Mouse (Mus musculus) liver, embryonic 15.5 days (tissue): ENCODE results near the gene Slc12a9. TPM values are rescaled to one million over a fixed set of nuclear protein-coding genes. Genes with fewer than 3 reads are reported as not detected.

ENCODE experiments used
- ATAC-seq: fragments of 200-750 bp; cut with Nextera tagmentation; 2 replicates; pipeline ENCODE4 v1.8.0; 2017; ENCODE audit warnings: moderate number of reproducible peaks, mild to moderate bottlenecking, moderate library complexity; ENCODE audit not compliant: insufficient read depth
- H3K27ac ChIP-seq: fragments of 300-500 bp; sonication (generic); replicated peaks from 2 replicates; pipeline ENCODE4 v1.5.1; 2015; ENCODE audit warnings: mild to moderate bottlenecking, inconsistent platforms
- H3K27me3 ChIP-seq: fragments of 300-500 bp; sonication (generic); 2 replicates; pipeline ENCODE4 v1.6.1; 2015; ENCODE audit warnings: mild to moderate bottlenecking, inconsistent platforms
- H3K36me3 ChIP-seq: fragments of 300-500 bp; sonication (generic); replicated peaks from 2 replicates; pipeline ENCODE4 v1.6.1; 2015; ENCODE audit warnings: moderate library complexity, mild to moderate bottlenecking, inconsistent platforms
- H3K4me1 ChIP-seq: fragments of 300-500 bp; sonication (generic); replicated peaks from 2 replicates; pipeline ENCODE4 v1.6.1; 2015; ENCODE audit warnings: inconsistent platforms
- H3K4me2 ChIP-seq: fragments of 300-500 bp; sonication (generic); 2 replicates; pipeline ENCODE4 v1.6.1; 2015; ENCODE audit warnings: moderate library complexity, mild to moderate bottlenecking, inconsistent platforms
- H3K4me3 ChIP-seq: fragments of 300-500 bp; sonication (generic); replicated peaks from 2 replicates; pipeline ENCODE4 v1.5.1; 2015; ENCODE audit warnings: mild to moderate bottlenecking, inconsistent platforms
- H3K9ac ChIP-seq: fragments of 300-500 bp; sonication (generic); 2 replicates; pipeline ENCODE4 v1.6.1; 2015; ENCODE audit warnings: moderate library complexity, mild to moderate bottlenecking, inconsistent platforms
- H3K9me3 ChIP-seq: fragments of 300-500 bp; sonication (generic); replicated peaks from 2 replicates; pipeline ENCODE4 v1.6.1; 2016; ENCODE audit warnings: inconsistent platforms
- WGBS: fragments of 180-500 bp; shearing (Covaris S2); methylation state at CpG from one replicate; pipeline ENCODE4 v1.1.7; 2015; ENCODE audit warnings: mixed read lengths; ENCODE audit not compliant: insufficient replicate concordance; 5-methylcytosine and 5-hydroxymethylcytosine counted together
- polyA plus RNA-seq: library from polyadenylated mRNA; unstranded; fragments of >200 nt; fragmentation: Nextera tagmentation; extraction: Ambion mirVana; gene quantifications from 2 replicates; pipeline ENCODE4 v1.2.1, GENCODE M21; 2015

Slc12a9 gene
- polyA plus RNA-seq, 1 experiment from 2014 or later = 3.2 TPM

GRCm38 (mm10) chr5:137334317-137334716, 920 bp upstream of the Slc12a9 start:
- ATAC-seq = no peak
- peak overlapping the region; percentile 79 for H3K4me2 ChIP-seq
- H3K9me3 ChIP-seq = no peaks in the 10 kb centered on the region
- H3K4me3 ChIP-seq = peak overlapping the region; percentile 59; the same call in 1 of the 2 replicates
- H3K27ac ChIP-seq = no peak overlapping the region
- H3K9ac ChIP-seq = no peak overlapping the region
- peaks cover 46% of the 10 kb centered on the region for H3K4me1 ChIP-seq
- no peaks in the 10 kb centered on the region for H3K36me3 ChIP-seq
- WGBS = 34% methylated on average over 10 of the region's 10 CpGs
- peaks cover 4% of the 10 kb centered on the region; the same call in 1 of the 2 replicates for H3K27me3 ChIP-seq

- Histone ChIP-seq H3K36me3 (no peaks in the 10 kb centered on the region), H3K4me2 (peak overlapping the region; percentile 79), H3K4me3 (peak overlapping the region; percentile 59), H3K9ac (peak overlapping the region; percentile 50), H3K9me3 (no peaks in the 10 kb centered on the region), H3K4me1 (peaks cover 34% of the 10 kb centered on the region), H3K27ac (peak overlapping the region; percentile 42), H3K27me3 (no peaks in the 10 kb centered on the region)
- 13% methylated on average over 15 of the region's 15 CpGs for WGBS
- no peak for ATAC-seq
Observed at GRCm38 (mm10) chr5:137332857-137333511, 413 bp downstream of the Slc12a9 start.

- no peaks in the 10 kb centered on the region for H3K36me3 ChIP-seq
- no peak overlapping the region for H3K4me3 ChIP-seq
- H3K27me3 ChIP-seq = no peaks in the 10 kb centered on the region
- no peak overlapping the region for H3K4me2 ChIP-seq
- no peak overlapping the region for H3K27ac ChIP-seq
- H3K9ac ChIP-seq = no peak overlapping the region
- no peaks in the 10 kb centered on the region for H3K9me3 ChIP-seq
- WGBS = 58% methylated on average over 7 of the region's 7 CpGs
- no peak for ATAC-seq
- H3K4me1 ChIP-seq = peaks cover 22% of the 10 kb centered on the region
Observed at GRCm38 (mm10) chr5:137330910-137331309, 2.5 kb downstream of the Slc12a9 start.

GRCm38 (mm10) chr5:137320996-137321395, 12.4 kb downstream of the Slc12a9 start:
- no peak for ATAC-seq
- Histone ChIP-seq H3K9me3 (no peaks in the 10 kb centered on the region), H3K27ac (no peak overlapping the region), H3K36me3 (peaks cover 9% of the 10 kb centered on the region; the same call in 1 of the 2 replicates), H3K4me2 (no peak overlapping the region), H3K4me3 (no peak overlapping the region), H3K9ac (no peak overlapping the region), H3K27me3 (0 out of 2 replicates have a peak, but pooled peaks cover 4% of the 10 kb centered on the region), H3K4me1 (peaks cover 13% of the 10 kb centered on the region)
- 55% methylated on average over 3 of the region's 3 CpGs for WGBS

GRCm38 (mm10) chr5:137318570-137318969, 14.8 kb downstream of the Slc12a9 start:
- 75% methylated on average over 1 of the region's 1 CpGs for WGBS
- no peak for ATAC-seq

DNA sequence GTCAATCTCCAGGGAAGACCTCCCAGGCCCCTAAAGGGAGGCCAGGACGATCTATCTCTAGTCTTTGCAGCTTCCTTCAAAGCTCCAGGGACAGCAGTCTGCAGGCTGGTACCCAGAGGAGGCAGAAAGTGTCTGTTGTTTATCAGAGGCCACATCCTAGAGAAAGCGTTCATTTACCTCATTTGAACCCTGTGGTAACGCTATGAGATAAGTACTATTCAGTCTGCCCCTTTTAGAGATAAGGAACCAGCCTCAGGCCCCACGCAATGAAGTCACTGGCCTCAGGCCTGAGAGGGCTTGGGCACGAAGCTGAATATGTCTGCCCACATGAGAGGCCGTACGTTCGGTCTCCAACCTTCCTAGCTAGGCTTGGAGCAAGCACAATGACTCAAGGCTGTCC, 16.0 kb downstream of the Slc12a9 start:
- H3K36me3 ChIP-seq = peaks cover 5% of the 10 kb centered on the region; the same call in 1 of the 2 replicates
- ATAC-seq = no peak
- no peak overlapping the region for H3K4me2 ChIP-seq
- no peak overlapping the region for H3K9ac ChIP-seq
- peaks cover 48% of the 10 kb centered on the region for H3K4me1 ChIP-seq
- H3K27me3 ChIP-seq = 0 out of 2 replicates have a peak, but pooled peaks cover 4% of the 10 kb centered on the region
- no peaks in the 10 kb centered on the region for H3K9me3 ChIP-seq
- no peak overlapping the region for H3K4me3 ChIP-seq
- no peak overlapping the region for H3K27ac ChIP-seq
- WGBS = 32% methylated on average over 8 of the region's 8 CpGs

More at GRCm38 (mm10) chr5:137318570-137318969, 14.8 kb downstream of the Slc12a9 start:
- H3K27me3 ChIP-seq = 0 out of 2 replicates have a peak, but pooled peaks cover 4% of the 10 kb centered on the region
- peaks cover 5% of the 10 kb centered on the region; the same call in 1 of the 2 replicates for H3K36me3 ChIP-seq
- H3K9ac ChIP-seq = no peak overlapping the region
- no peak overlapping the region for H3K27ac ChIP-seq
- no peak overlapping the region for H3K4me2 ChIP-seq
- peaks cover 36% of the 10 kb centered on the region for H3K4me1 ChIP-seq
- H3K4me3 ChIP-seq = no peak overlapping the region
- H3K9me3 ChIP-seq = no peaks in the 10 kb centered on the region

- ATAC-seq = 0 out of 2 replicates have a peak, but pooled peaks have one; percentile 7
- H3K4me2 ChIP-seq = no peak overlapping the region
- H3K27ac ChIP-seq = no peak overlapping the region
Observed at GRCm38 (mm10) chr5:137315084-137315903, 18.1 kb downstream of the Slc12a9 start.

DNA sequence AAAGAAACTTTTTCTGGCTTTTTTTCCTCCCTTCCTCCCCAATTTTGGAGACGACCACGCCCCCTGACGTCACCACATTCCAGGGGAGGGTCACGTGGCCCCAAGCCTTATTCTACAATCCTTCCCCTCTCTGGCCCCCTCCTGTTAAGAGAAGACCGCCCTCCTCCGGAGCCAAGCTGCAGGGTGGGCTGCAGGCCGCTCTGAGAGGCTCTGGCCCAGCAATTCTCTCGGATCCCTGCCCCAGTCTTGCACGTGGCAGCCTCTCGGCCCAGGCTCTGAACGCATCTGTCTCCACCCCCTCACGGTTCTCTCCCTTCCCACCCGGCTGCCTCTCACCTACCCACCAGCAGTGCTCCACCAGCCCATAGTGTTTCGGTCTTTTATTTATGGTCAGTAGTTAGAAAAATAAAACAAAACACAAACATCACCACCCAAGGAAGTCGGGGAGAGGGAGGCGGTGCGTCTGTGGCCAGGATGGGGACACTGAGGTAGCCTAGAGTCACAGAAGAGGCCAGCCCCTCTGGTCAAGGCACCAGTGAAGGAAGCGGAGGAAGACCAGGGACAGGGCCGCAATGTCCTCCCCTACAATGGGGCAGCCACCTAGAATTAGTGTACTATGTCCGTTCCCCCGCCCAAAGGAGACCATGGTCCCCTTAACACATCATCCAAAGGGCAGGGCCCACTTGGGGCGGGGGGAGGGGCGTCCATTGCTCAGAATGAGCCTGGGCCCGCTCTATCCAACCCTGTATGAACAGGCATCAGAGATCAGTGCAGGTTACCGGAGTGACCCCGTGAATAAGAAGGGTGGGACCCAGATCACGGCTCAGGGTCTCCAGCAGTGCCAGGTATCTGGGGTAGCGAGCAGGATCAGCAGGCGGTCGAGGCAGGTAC, 19.0 kb downstream of the Slc12a9 start, which contains the start of gene Trip6:
Gene Trip6, minus strand, starts transcription at position 212 of the 891 bp plus-strand sequence.
- H3K27me3 ChIP-seq = 0 out of 2 replicates have a peak, but pooled peaks cover 4% of the 10 kb centered on the region
- H3K4me2 ChIP-seq = peak within 1 kb of the TSS; percentile 76
- H3K9ac ChIP-seq = peak within 1 kb of the TSS; percentile 60
- ATAC-seq = peak; percentile 34
- WGBS = 33% methylated on average over 30 of the region's 30 CpGs
- peak within 1 kb of the TSS; percentile 54; the same call in 1 of the 2 replicates for H3K27ac ChIP-seq
- H3K4me1 ChIP-seq = peaks cover 54% of the 10 kb centered on the region
- peak within 1 kb of the TSS; percentile 56 for H3K4me3 ChIP-seq
- no peaks in the 10 kb centered on the region for H3K9me3 ChIP-seq
- H3K36me3 ChIP-seq = peaks cover 10% of the 10 kb centered on the region

More at GRCm38 (mm10) chr5:137315084-137315903, 18.1 kb downstream of the Slc12a9 start:
- Histone ChIP-seq H3K4me3 (no peak overlapping the region), H3K36me3 (peaks cover 1% of the 10 kb centered on the region; the same call in 1 of the 2 replicates), H3K9ac (no peak overlapping the region), H3K4me1 (peaks cover 54% of the 10 kb centered on the region), H3K27me3 (0 out of 2 replicates have a peak, but pooled peaks cover 4% of the 10 kb centered on the region), H3K9me3 (no peaks in the 10 kb centered on the region)
- 52% methylated on average over 28 of the region's 30 CpGs for WGBS

- peak overlapping the region; percentile 76 for H3K4me2 ChIP-seq
Observed at GRCm38 (mm10) chr5:137313466-137314192, 19.8 kb downstream of the Slc12a9 start.

GRCm38 (mm10) chr5:137308356-137308755, 25.0 kb downstream of the Slc12a9 start:
- Histone ChIP-seq H3K4me2 (peak overlapping the region; percentile 73), H3K9me3 (no peaks in the 10 kb centered on the region), H3K4me3 (peak overlapping the region; percentile 98), H3K9ac (peak overlapping the region; percentile 98), H3K27ac (peak overlapping the region; percentile 92), H3K36me3 (peaks cover 41% of the 10 kb centered on the region), H3K27me3 (no peaks in the 10 kb centered on the region), H3K4me1 (peaks cover 56% of the 10 kb centered on the region)
- 85% methylated on average over 4 of the region's 4 CpGs for WGBS
- ATAC-seq = no peak

More at GRCm38 (mm10) chr5:137313466-137314192, 19.8 kb downstream of the Slc12a9 start:
- peak overlapping the region; percentile 60 for H3K9ac ChIP-seq
- peak overlapping the region; percentile 56 for H3K4me3 ChIP-seq
- H3K4me1 ChIP-seq = peaks cover 54% of the 10 kb centered on the region
- H3K27ac ChIP-seq = peak overlapping the region; percentile 54; the same call in 1 of the 2 replicates
- no peaks in the 10 kb centered on the region for H3K9me3 ChIP-seq
- peak; percentile 25 for ATAC-seq
- H3K27me3 ChIP-seq = 0 out of 2 replicates have a peak, but pooled peaks cover 4% of the 10 kb centered on the region
- peaks cover 14% of the 10 kb centered on the region for H3K36me3 ChIP-seq
- 6% methylated on average over 22 of the region's 22 CpGs for WGBS
